Mouse (Mus musculus) limb, embryonic 14.5 days (tissue): ENCODE data around the gene Magi1. TPM values are rescaled to one million over a fixed set of nuclear protein-coding genes. Genes with fewer than 3 reads are reported as not detected.

Source experiments
- ATAC-seq: fragments of 200-750 bp; cut with Nextera tagmentation; 2 replicates; pipeline ENCODE4 v1.8.0; 2017; ENCODE audit warnings: low read depth, moderate number of reproducible peaks, moderate TSS enrichment; ENCODE audit not compliant: low FRiP score
- DNase-seq: peaks from one replicate; pipeline ENCODE4 v3.0.0-alpha.2; 2015; ENCODE audit warnings: low spot score
- H3K27ac ChIP-seq: fragments of 300-500 bp; sonication (generic); replicated peaks from 2 replicates; pipeline ENCODE4 v1.5.1; 2014; ENCODE audit warnings: low read depth, mild to moderate bottlenecking, low read length, moderate library complexity, mixed read lengths
- H3K27me3 ChIP-seq: fragments of 300-500 bp; sonication (generic); 2 replicates; pipeline ENCODE4 v1.6.1; 2014; ENCODE audit warnings: low read length, mixed read lengths; ENCODE audit not compliant: control insufficient read depth, insufficient read depth
- H3K36me3 ChIP-seq: fragments of 300-500 bp; sonication (generic); 2 replicates; pipeline ENCODE4 v1.6.1; 2014; ENCODE audit warnings: mild to moderate bottlenecking, low read length, moderate library complexity, mixed read lengths; ENCODE audit not compliant: control insufficient read depth, insufficient read depth
- H3K4me1 ChIP-seq: fragments of 300-500 bp; sonication (generic); 2 replicates; pipeline ENCODE4 v1.6.1; 2014; ENCODE audit warnings: antibody characterized with exemption, low read length, mixed read lengths; ENCODE audit not compliant: control insufficient read depth, insufficient read depth
- H3K4me2 ChIP-seq: fragments of 300-500 bp; sonication (generic); replicated peaks from 2 replicates; pipeline ENCODE4 v1.6.1; 2014; ENCODE audit warnings: low read depth, mild to moderate bottlenecking, low read length, moderate library complexity; ENCODE audit not compliant: severe bottlenecking
- H3K4me3 ChIP-seq: fragments of 300-500 bp; sonication (generic); replicated peaks from 2 replicates; pipeline ENCODE4 v1.5.1; 2014; ENCODE audit warnings: low read length
- H3K9ac ChIP-seq: fragments of 300-500 bp; sonication (generic); 2 replicates; pipeline ENCODE4 v1.6.1; 2014; ENCODE audit warnings: mild to moderate bottlenecking, low read depth, low read length, moderate library complexity; ENCODE audit not compliant: severe bottlenecking
- H3K9me3 ChIP-seq: fragments of 300-500 bp; sonication (generic); 2 replicates; pipeline ENCODE4 v1.6.1; 2016; ENCODE audit warnings: low read length; ENCODE audit not compliant: control insufficient read depth
- POLR2A ChIP-seq: fragments of 200-500 bp; IDR thresholded peaks from 2 replicates; pipeline ENCODE4 v1.8.0; 2012; ENCODE audit warnings: inconsistent platforms, mild to moderate bottlenecking, moderate library complexity, borderline replicate concordance; ENCODE audit not compliant: insufficient read depth, insufficient read length; ENCODE audit errors: extremely low read depth
- WGBS: fragments of 180-500 bp; shearing (Covaris S2); extraction: QIAGEN DNeasy Blood & Tissue Kit; methylation state at CpG from one replicate; pipeline ENCODE4 v1.1.7; 2014; 5-methylcytosine and 5-hydroxymethylcytosine counted together
- polyA plus RNA-seq, 2 experiments: library from polyadenylated mRNA; depleted of rRNA in 1 of 2; stranded (reverse) in 1 of 2; unstranded in 1 of 2; fragments of >200 nt; fragmentation: Nextera tagmentation in 1 of 2; extraction: Ambion mirVana in 1 of 2; gene quantifications; 2 replicates each; pipeline versions ENCODE4 v1.2.1 to v1.2.3; 2012 to 2014

The Magi1 gene
- polyA plus RNA-seq, 2 experiments = 9.7 to 15.0 TPM

- H3K9ac ChIP-seq = no peak overlapping the region
- no peak for ATAC-seq
- no peak overlapping the region for H3K4me3 ChIP-seq
- WGBS = 72% methylated on average over 9 of the region's 9 CpGs
- no peaks in the 10 kb centered on the region for H3K27me3 ChIP-seq
- TF ChIP-seq POLR2A = no peak
- H3K9me3 ChIP-seq = no peaks in the 10 kb centered on the region
- no peaks in the 10 kb centered on the region for H3K36me3 ChIP-seq
- H3K4me1 ChIP-seq = peaks cover 16% of the 10 kb centered on the region
- no peak overlapping the region for H3K27ac ChIP-seq
- DNase-seq = no peak
- no peak overlapping the region for H3K4me2 ChIP-seq
These were observed 130.8 kb downstream of the Magi1 start for GRCm38 (mm10) chr6:94152881-94153280.

- no peak for ATAC-seq
- Histone ChIP-seq H3K9ac (no peak overlapping the region), H3K27me3 (no peaks in the 10 kb centered on the region), H3K27ac (no peak overlapping the region), H3K4me3 (no peak overlapping the region), H3K9me3 (no peaks in the 10 kb centered on the region), H3K4me2 (no peak overlapping the region), H3K4me1 (peaks cover 20% of the 10 kb centered on the region), H3K36me3 (no peaks in the 10 kb centered on the region)
- TF ChIP-seq POLR2A = no peak
- 54% methylated on average over 4 of the region's 4 CpGs for WGBS
- no peak for DNase-seq
These were observed 132.8 kb downstream of the Magi1 start for GRCm38 (mm10) chr6:94150876-94151275.

- H3K4me2 ChIP-seq = no peak overlapping the region
- no peak for ATAC-seq
- DNase-seq = no peak
- H3K36me3 ChIP-seq = no peaks in the 10 kb centered on the region
- H3K27ac ChIP-seq = no peak overlapping the region
- H3K4me3 ChIP-seq = no peak overlapping the region
- no peaks in the 10 kb centered on the region for H3K27me3 ChIP-seq
- no peak overlapping the region for H3K9ac ChIP-seq
- no peaks in the 10 kb centered on the region for H3K9me3 ChIP-seq
- TF ChIP-seq POLR2A = no peak
- WGBS = 28% methylated on average over 2 of the region's 2 CpGs
- peaks cover 18% of the 10 kb centered on the region for H3K4me1 ChIP-seq
These were observed 133.9 kb downstream of the Magi1 start for GRCm38 (mm10) chr6:94149800-94150199.

- WGBS = 38% methylated on average over 1 of the region's 1 CpGs
- no peak for ATAC-seq
- Histone ChIP-seq H3K9me3 (no peaks in the 10 kb centered on the region), H3K27ac (no peak overlapping the region), H3K9ac (no peak overlapping the region), H3K4me3 (no peak overlapping the region), H3K4me1 (peaks cover 18% of the 10 kb centered on the region), H3K27me3 (no peaks in the 10 kb centered on the region), H3K4me2 (no peak overlapping the region), H3K36me3 (no peaks in the 10 kb centered on the region)
- no peak for DNase-seq
- TF ChIP-seq POLR2A = no peak
These were observed 137.6 kb downstream of the Magi1 start for GRCm38 (mm10) chr6:94146206-94146493.

- H3K9me3 ChIP-seq = no peaks in the 10 kb centered on the region
- H3K27ac ChIP-seq = no peak overlapping the region
- no peaks in the 10 kb centered on the region for H3K27me3 ChIP-seq
- H3K4me1 ChIP-seq = peaks cover 18% of the 10 kb centered on the region
- TF ChIP-seq POLR2A = no peak
- no peak overlapping the region for H3K4me3 ChIP-seq
- no peaks in the 10 kb centered on the region for H3K36me3 ChIP-seq
- ATAC-seq = no peak
- H3K4me2 ChIP-seq = no peak overlapping the region
- H3K9ac ChIP-seq = no peak overlapping the region
- DNase-seq = no peak
- 74% methylated on average over 8 of the region's 8 CpGs for WGBS
These were observed 138.1 kb downstream of the Magi1 start for GRCm38 (mm10) chr6:94145430-94146205.
